Mouse (Mus musculus): Measurements from ENCODE around the gene Akap10.

DNA sequence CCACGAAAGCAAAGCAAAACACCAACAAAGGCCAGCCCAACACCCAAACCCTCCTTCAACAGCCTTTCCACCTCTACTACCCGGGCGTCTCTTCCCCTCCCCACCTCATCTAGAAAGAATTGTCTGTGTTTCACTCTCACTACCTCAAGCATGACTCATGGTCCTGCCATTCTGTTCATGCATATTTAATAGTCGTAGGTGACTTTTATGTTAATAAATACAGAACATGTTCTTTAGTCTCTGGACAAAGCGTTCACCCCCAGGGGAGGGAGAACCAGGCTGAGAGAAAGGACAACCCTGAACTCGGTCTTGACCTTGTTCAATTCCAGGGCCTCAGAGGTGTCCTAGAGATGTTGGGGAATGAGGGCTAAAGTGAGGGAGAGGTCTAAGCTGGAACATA, 25.1 kb upstream of the Akap10 start:
- no peak for TF ChIP-seq CTCF (IDR thresholded peaks at IDR 0.05; ENCODE audit: low read depth)
- no peak for TF ChIP-seq EP300 (optimal IDR thresholded peaks at IDR 0.05)

Measured in stomach, postnatal 0 days (tissue).